Mouse (Mus musculus): ENCODE measurements around the gene Tmem131l. TPM values are rescaled to one million over a fixed set of nuclear protein-coding genes. Genes with fewer than 3 reads are reported as not detected.

Tmem131l gene
- polyA plus RNA-seq, 1 experiment from 2014 or later: 86.8 TPM

DNA sequence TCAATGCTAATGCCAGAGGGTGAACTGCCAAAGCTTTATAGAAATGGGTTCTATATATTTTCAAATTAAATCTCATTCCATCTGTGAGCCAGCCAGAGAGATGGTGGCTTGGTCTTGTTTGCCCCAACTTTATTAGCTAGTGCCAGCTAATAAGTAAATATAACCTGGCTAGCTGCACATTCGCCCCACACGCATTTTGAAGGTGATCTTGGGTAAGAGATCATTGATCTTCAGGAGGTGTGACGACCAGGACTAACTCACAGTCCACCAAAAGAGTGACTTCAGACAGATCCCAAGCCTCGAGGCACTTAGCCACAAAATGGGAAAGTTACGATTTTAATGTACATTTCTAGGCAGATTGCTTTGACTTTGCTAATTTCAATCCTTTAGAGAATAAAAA, 21.0 kb upstream of the Tmem131l start:
- Histone ChIP-seq H3K9me3 (ENCODE audit: control insufficient read depth, low read length) (no peaks in the 10 kb centered on the region), H3K36me3 (ENCODE audit: control insufficient read depth, insufficient read depth, low read length) (no peaks in the 10 kb centered on the region), H3K27me3 (ENCODE audit: control insufficient read depth, insufficient read depth, low read length) (no peaks in the 10 kb centered on the region), H3K4me3 (ENCODE audit: low read depth, low read length) (no peak overlapping the region), H3K9ac (ENCODE audit: low read length) (no peak overlapping the region), H3K4me1 (ENCODE audit: control insufficient read depth, insufficient read depth, low read length) (peaks cover 7% of the 10 kb centered on the region), H3K4me2 (ENCODE audit: low read depth, severe bottlenecking) (no peak overlapping the region), H3K27ac (replicated peaks; ENCODE audit: low read depth, low read length) (no peak overlapping the region)
- ATAC-seq (ENCODE audit: insufficient number of reproducible peaks, low FRiP score, low TSS enrichment, low read depth) (no peak), DNase-seq (ENCODE audit: low spot score) (no peak)
- WGBS: 81% methylated on average over 5 of the region's 5 CpGs

DNA sequence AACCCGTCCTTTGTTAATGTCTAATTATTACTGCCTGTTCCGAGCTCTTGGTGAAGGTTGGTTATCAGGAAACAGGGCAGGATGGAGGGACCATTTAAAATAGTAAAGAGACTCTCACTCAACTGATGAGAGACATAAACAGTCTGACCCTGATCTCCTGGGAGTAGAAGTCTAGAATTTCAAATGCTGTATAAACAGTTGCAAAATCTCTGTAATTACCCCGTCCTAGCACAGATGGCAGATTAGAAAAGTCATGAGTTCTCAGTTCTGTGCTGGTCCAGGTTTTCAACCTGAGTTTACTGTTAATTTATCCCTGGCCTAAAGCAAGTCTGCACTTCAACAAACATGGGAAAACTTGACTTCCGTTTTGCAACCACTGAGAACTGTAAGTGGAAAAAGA, 20.2 kb upstream of the Tmem131l start:
- Histone ChIP-seq H3K36me3 (ENCODE audit: control insufficient read depth, insufficient read depth, low read length) (no peaks in the 10 kb centered on the region), H3K27ac (replicated peaks; ENCODE audit: low read depth, low read length) (peak overlapping the region; percentile 61), H3K9ac (ENCODE audit: low read length) (no peak overlapping the region), H3K4me2 (ENCODE audit: low read depth, severe bottlenecking) (no peak overlapping the region), H3K9me3 (ENCODE audit: control insufficient read depth, low read length) (no peaks in the 10 kb centered on the region), H3K27me3 (ENCODE audit: control insufficient read depth, insufficient read depth, low read length) (no peaks in the 10 kb centered on the region), H3K4me1 (ENCODE audit: control insufficient read depth, insufficient read depth, low read length) (peaks cover 7% of the 10 kb centered on the region), H3K4me3 (ENCODE audit: low read depth, low read length) (no peak overlapping the region)
- ATAC-seq (ENCODE audit: insufficient number of reproducible peaks, low FRiP score, low TSS enrichment, low read depth): no peak
- no peak for DNase-seq (ENCODE audit: low spot score)
- 21% methylated on average over 4 of the region's 4 CpGs for WGBS

DNA sequence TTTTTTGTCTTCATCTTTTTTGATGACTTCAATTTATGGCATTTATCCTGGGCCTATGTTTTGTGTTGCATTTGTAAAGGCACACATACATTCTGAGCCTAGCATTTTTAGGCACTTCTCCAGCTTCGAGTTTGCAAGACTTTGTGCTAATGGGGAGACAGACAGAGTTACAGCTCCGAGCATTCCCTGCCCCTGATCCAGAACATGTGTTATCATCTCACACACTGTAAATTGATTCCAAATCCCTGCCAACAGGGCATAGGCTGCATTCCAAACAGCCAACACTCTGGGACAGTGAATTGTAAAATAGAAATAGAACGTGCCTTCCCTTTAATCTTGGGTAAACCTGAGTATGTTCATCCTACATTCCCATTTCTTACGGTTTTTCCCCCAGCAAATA, 19.7 kb upstream of the Tmem131l start:
- H3K9ac ChIP-seq (ENCODE audit: low read length): no peak overlapping the region
- H3K4me2 ChIP-seq (ENCODE audit: low read depth, severe bottlenecking): no peak overlapping the region; the same call in 1 of the 2 replicates
- H3K27me3 ChIP-seq (ENCODE audit: control insufficient read depth, insufficient read depth, low read length): no peaks in the 10 kb centered on the region
- H3K4me1 ChIP-seq (ENCODE audit: control insufficient read depth, insufficient read depth, low read length): peaks cover 7% of the 10 kb centered on the region
- ATAC-seq (ENCODE audit: insufficient number of reproducible peaks, low FRiP score, low TSS enrichment, low read depth) (peak; percentile 47; the same call in 1 of the 2 replicates), DNase-seq (ENCODE audit: low spot score) (peak; percentile 31)
- no peak overlapping the region for H3K4me3 ChIP-seq (ENCODE audit: low read depth, low read length)
- WGBS: 25% methylated on average over 4 of the region's 4 CpGs
- no peaks in the 10 kb centered on the region for H3K9me3 ChIP-seq (ENCODE audit: control insufficient read depth, low read length)
- peak overlapping the region; percentile 61 for H3K27ac ChIP-seq (replicated peaks; ENCODE audit: low read depth, low read length)
- H3K36me3 ChIP-seq (ENCODE audit: control insufficient read depth, insufficient read depth, low read length): no peaks in the 10 kb centered on the region

DNA sequence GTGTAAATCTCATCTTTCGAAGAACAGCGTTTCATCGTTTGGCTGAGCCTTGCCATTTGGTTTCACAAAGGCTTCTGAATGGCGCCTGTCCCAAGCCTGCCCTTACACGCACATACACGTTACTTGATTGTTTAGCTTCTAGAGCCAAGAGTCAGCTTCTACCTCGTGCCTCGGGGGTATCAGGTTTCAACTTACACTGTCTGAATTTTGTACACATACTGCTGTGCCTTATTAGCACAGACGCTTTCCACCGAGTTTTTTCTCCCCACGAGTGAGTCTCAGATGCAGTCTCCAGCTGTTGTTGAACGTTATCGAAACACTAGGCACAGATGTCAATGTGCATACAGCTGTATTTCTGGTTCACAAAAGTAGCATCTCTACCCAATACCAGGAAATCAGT, 19.3 kb upstream of the Tmem131l start:
- Histone ChIP-seq H3K4me2 (ENCODE audit: low read depth, severe bottlenecking) (peak overlapping the region; percentile 5; the same call in 1 of the 2 replicates), H3K4me1 (ENCODE audit: control insufficient read depth, insufficient read depth, low read length) (peaks cover 7% of the 10 kb centered on the region), H3K36me3 (ENCODE audit: control insufficient read depth, insufficient read depth, low read length) (no peaks in the 10 kb centered on the region), H3K4me3 (ENCODE audit: low read depth, low read length) (no peak overlapping the region), H3K9ac (ENCODE audit: low read length) (no peak overlapping the region), H3K9me3 (ENCODE audit: control insufficient read depth, low read length) (no peaks in the 10 kb centered on the region), H3K27ac (replicated peaks; ENCODE audit: low read depth, low read length) (peak overlapping the region; percentile 61; the same call in 1 of the 2 replicates), H3K27me3 (ENCODE audit: control insufficient read depth, insufficient read depth, low read length) (no peaks in the 10 kb centered on the region)
- DNase-seq (ENCODE audit: low spot score): peak; percentile 69
- no peak for ATAC-seq (ENCODE audit: insufficient number of reproducible peaks, low FRiP score, low TSS enrichment, low read depth)
- 27% methylated on average over 13 of the region's 13 CpGs for whole genome bisulfite sequencing

DNA sequence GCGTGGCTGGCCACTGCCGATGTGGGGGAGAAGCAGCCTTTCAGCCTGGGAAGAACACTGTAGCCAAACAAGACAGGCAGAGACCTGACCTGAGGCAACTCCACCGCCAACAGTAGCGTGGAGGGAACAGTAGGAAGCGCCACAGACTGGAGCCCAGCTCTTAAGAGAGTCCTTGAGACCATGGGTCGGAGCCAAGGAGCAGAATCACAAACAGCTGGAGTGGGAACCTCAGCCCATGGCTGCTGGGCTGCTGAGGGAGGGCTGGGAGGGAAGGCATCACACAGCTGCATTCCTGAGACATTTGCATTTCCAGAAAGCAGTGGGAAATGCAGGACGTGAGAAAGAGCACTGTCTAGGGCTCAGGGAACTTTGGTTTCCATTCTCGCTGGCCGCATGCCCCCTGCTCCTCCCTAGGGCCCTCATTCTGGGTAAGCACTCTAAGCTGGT, 8.8 kb upstream of the Tmem131l start:
- H3K9me3 ChIP-seq (ENCODE audit: control insufficient read depth, low read length): no peaks in the 10 kb centered on the region
- no peaks in the 10 kb centered on the region for H3K27me3 ChIP-seq (ENCODE audit: control insufficient read depth, insufficient read depth, low read length)
- H3K36me3 ChIP-seq (ENCODE audit: control insufficient read depth, insufficient read depth, low read length): no peaks in the 10 kb centered on the region
- no peak overlapping the region for H3K4me3 ChIP-seq (ENCODE audit: low read depth, low read length)
- H3K9ac ChIP-seq (ENCODE audit: low read length): no peak overlapping the region
- DNase-seq (ENCODE audit: low spot score) (peak; percentile 33), ATAC-seq (ENCODE audit: insufficient number of reproducible peaks, low FRiP score, low TSS enrichment, low read depth) (no peak)
- 22% methylated on average over 9 of the region's 9 CpGs for WGBS
- H3K4me2 ChIP-seq (ENCODE audit: low read depth, severe bottlenecking): no peak overlapping the region
- peaks cover 5% of the 10 kb centered on the region for H3K4me1 ChIP-seq (ENCODE audit: control insufficient read depth, insufficient read depth, low read length)
- peak overlapping the region; percentile 15 for H3K27ac ChIP-seq (replicated peaks; ENCODE audit: low read depth, low read length)

DNA sequence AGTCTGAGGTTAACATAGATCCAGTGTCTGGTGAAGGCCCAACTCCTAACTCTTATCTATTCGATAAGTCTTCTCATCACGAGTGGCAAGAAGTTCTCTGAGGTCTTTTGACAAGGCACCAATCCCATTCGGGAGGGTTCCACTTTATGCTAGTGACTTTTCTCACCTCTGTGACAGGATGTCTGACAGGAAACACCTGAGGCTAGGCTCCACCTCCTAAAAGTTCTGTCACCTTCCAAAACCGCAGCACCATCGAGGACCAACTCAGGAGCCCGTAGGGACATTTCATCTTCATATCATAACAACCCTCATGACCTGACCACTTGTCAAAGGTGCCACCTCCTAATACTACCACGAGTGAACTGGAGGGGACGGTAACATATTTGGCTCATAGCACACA, 6.2 kb upstream of the Tmem131l start:
- no peak overlapping the region for H3K4me2 ChIP-seq (ENCODE audit: low read depth, severe bottlenecking)
- ATAC-seq (ENCODE audit: insufficient number of reproducible peaks, low FRiP score, low TSS enrichment, low read depth) (no peak), DNase-seq (ENCODE audit: low spot score) (no peak)
- H3K4me3 ChIP-seq (ENCODE audit: low read depth, low read length): no peak overlapping the region
- peaks cover 5% of the 10 kb centered on the region for H3K4me1 ChIP-seq (ENCODE audit: control insufficient read depth, insufficient read depth, low read length)
- no peak overlapping the region for H3K27ac ChIP-seq (replicated peaks; ENCODE audit: low read depth, low read length)
- WGBS: 89% methylated on average over 8 of the region's 8 CpGs
- H3K9me3 ChIP-seq (ENCODE audit: control insufficient read depth, low read length): no peaks in the 10 kb centered on the region
- no peaks in the 10 kb centered on the region for H3K27me3 ChIP-seq (ENCODE audit: control insufficient read depth, insufficient read depth, low read length)
- no peak overlapping the region for H3K9ac ChIP-seq (ENCODE audit: low read length)
- no peaks in the 10 kb centered on the region for H3K36me3 ChIP-seq (ENCODE audit: control insufficient read depth, insufficient read depth, low read length)

DNA sequence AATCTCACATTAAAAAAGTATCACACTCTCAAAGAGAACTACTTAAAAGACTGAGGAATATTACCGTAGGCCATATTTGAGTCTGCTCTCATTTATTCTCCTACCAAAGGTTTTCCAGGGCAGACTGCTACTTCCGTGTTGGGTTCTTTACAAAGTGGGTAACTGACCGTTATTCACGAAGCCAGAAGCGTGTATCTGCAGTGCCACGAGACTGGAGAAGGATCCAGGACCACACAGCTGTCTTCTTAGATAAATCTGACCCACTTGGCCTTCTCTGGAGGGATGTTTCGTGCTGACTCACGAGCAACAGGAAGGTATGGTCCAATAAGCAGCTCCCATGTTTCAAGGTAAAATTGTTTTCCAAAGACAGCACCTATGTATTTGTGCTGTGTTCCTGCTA, 1.8 kb upstream of the Tmem131l start:
- Histone ChIP-seq H3K27ac (replicated peaks; ENCODE audit: low read depth, low read length) (no peak overlapping the region), H3K4me2 (ENCODE audit: low read depth, severe bottlenecking) (no peak overlapping the region), H3K9ac (ENCODE audit: low read length) (no peak overlapping the region), H3K9me3 (ENCODE audit: control insufficient read depth, low read length) (no peaks in the 10 kb centered on the region), H3K4me1 (ENCODE audit: control insufficient read depth, insufficient read depth, low read length) (peaks cover 7% of the 10 kb centered on the region; the same call in 1 of the 2 replicates), H3K27me3 (ENCODE audit: control insufficient read depth, insufficient read depth, low read length) (no peaks in the 10 kb centered on the region), H3K36me3 (ENCODE audit: control insufficient read depth, insufficient read depth, low read length) (no peaks in the 10 kb centered on the region), H3K4me3 (ENCODE audit: low read depth, low read length) (no peak overlapping the region)
- DNase-seq (ENCODE audit: low spot score) (no peak), ATAC-seq (ENCODE audit: insufficient number of reproducible peaks, low FRiP score, low TSS enrichment, low read depth) (no peak)
- WGBS: 88% methylated on average over 8 of the region's 8 CpGs

DNA sequence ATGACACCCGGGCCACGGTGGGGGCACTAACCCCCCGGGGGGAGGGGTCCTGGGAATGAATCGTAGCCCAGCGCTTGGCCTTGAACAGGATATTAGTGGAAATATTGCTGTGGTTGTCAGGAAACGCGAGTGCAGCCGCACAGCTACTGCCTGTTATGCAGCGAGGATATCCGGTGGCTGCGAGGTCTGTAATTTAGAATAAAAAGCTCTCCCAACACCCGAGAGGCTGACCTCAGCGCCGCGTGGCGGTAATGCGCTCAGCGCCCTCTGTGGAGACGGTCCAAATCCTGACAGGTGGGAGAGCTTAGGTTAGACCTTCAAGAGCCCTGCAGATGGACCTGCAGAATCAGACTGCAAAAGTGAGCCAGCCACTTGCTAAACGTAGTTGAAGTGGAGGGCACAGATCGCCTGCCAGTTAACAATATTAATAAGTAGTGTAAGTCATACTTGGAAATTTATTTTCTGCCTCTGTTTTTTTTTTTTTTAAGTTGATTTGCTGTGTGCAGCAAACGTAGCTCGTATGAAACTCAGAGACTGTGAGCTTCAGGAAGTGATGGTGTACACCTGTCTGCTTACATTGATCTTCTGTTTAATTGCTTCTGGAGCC, 604 bp upstream of the Tmem131l start:
- peak overlapping the region; percentile 79 for H3K27ac ChIP-seq (replicated peaks; ENCODE audit: low read depth, low read length)
- no peak for DNase-seq (ENCODE audit: low spot score)
- H3K9ac ChIP-seq (ENCODE audit: low read length): peak overlapping the region; percentile 96
- peak overlapping the region; percentile 90 for H3K4me2 ChIP-seq (ENCODE audit: low read depth, severe bottlenecking)
- no peaks in the 10 kb centered on the region for H3K36me3 ChIP-seq (ENCODE audit: control insufficient read depth, insufficient read depth, low read length)
- WGBS: 5% methylated on average over 23 of the region's 23 CpGs
- H3K27me3 ChIP-seq (ENCODE audit: control insufficient read depth, insufficient read depth, low read length): no peaks in the 10 kb centered on the region
- no peaks in the 10 kb centered on the region for H3K9me3 ChIP-seq (ENCODE audit: control insufficient read depth, low read length)
- ATAC-seq (ENCODE audit: insufficient number of reproducible peaks, low FRiP score, low TSS enrichment, low read depth): peak; percentile 55
- H3K4me1 ChIP-seq (ENCODE audit: control insufficient read depth, insufficient read depth, low read length): peaks cover 7% of the 10 kb centered on the region; the same call in 1 of the 2 replicates
- H3K4me3 ChIP-seq (ENCODE audit: low read depth, low read length): peak overlapping the region; percentile 94
